Mouse (Mus musculus) megakaryocyte, embryonic 14.5 days (primary cell): ENCODE data around the gene Ntn5.

Source experiments
- FLI1 ChIP-seq: IDR thresholded peaks from 2 replicates; pipeline ENCODE4 v1.6.1; 2012; ENCODE audit warnings: low read length, inconsistent platforms, mixed read lengths
- GATA1 ChIP-seq: IDR thresholded peaks from 3 replicates; pipeline ENCODE4 v1.6.1; 2012; ENCODE audit warnings: mixed read lengths, low read length, inconsistent platforms, borderline replicate concordance

GRCm38 (mm10) chr7:45668921-45669320 lies 14.9 kb upstream of the Ntn5 start:
- TF ChIP-seq FLI1: no peak
- no peak for TF ChIP-seq GATA1
